In genomic region chr10:64898739-64899138, GRCm38 (mm10) we compare ENCODE assay signal across 18 mouse cellular contexts.
"Had no signal": no experiment of that assay in that cellular context is flagged by ENCODE, and none has a peak within 500 bp of the region (broad histone marks: within the 10 kb centered on the region; RNA-seq: fewer than 3 reads in every experiment).

No protein-coding gene starts in this region.

- H3K36me3 ChIP-seq: midbrain, embryonic 10.5 days; midbrain, embryonic 12.5 days; neural tube, embryonic 13.5 days; neural tube, embryonic 15.5 days had no signal

- H3K9me3 ChIP-seq: midbrain, embryonic 10.5 days; midbrain, embryonic 12.5 days; neural tube, embryonic 13.5 days; neural tube, embryonic 15.5 days had no signal

- H3K9ac ChIP-seq: lung, embryonic 14.5 days; midbrain, embryonic 12.5 days; neural tube, embryonic 13.5 days; neural tube, embryonic 15.5 days had no signal

- DNase-seq: lung, adult 18-20 months; lung, embryonic 14.5 days; lung, postnatal 10 days; lung, postnatal 4 days; midbrain, embryonic 14.5 days; right cerebral cortex, adult 18-20 months; right cerebral cortex, postnatal 25 days; right cerebral cortex, postnatal 4 days; spleen, adult 18-20 months; thymus, adult 18-20 months; thymus, postnatal 14 days; thymus, postnatal 36 days had no signal

- H3K4me1 ChIP-seq: midbrain, embryonic 10.5 days; midbrain, embryonic 12.5 days; neural tube, embryonic 13.5 days; neural tube, embryonic 15.5 days had no signal

- ATAC-seq: midbrain, embryonic 16.5 days had no signal

- H3K4me2 ChIP-seq: lung, embryonic 14.5 days; midbrain, embryonic 12.5 days; neural tube, embryonic 13.5 days; neural tube, embryonic 15.5 days had no signal

- H3K27me3 ChIP-seq: midbrain, embryonic 12.5 days; neural tube, embryonic 13.5 days; neural tube, embryonic 15.5 days had no signal

- H3K4me3 ChIP-seq: midbrain, embryonic 10.5 days; midbrain, embryonic 12.5 days; myocyte; neural tube, embryonic 13.5 days; neural tube, embryonic 15.5 days had no signal

- H3K27ac ChIP-seq: midbrain, embryonic 10.5 days; midbrain, embryonic 12.5 days; neural tube, embryonic 13.5 days; neural tube, embryonic 15.5 days had no signal
